Mouse (Mus musculus) testis, adult 2 months (tissue): ENCODE data around the gene Ccdc121.

Source experiments
- CTCF ChIP-seq: fragments of 200-500 bp; IDR thresholded peaks from 2 replicates; pipeline ENCODE4 v1.5.1; 2012; ENCODE audit warnings: low read depth, mild to moderate bottlenecking, inconsistent platforms, low read length, moderate library complexity; ENCODE audit not compliant: control insufficient read depth, insufficient read depth, insufficient replicate concordance
- POLR2A ChIP-seq: fragments of 200-500 bp; IDR thresholded peaks from 2 replicates; pipeline ENCODE4 v1.6.1; 2012; ENCODE audit warnings: low read depth, mild to moderate bottlenecking, inconsistent platforms, low read length, moderate library complexity; ENCODE audit not compliant: control insufficient read depth

DNA sequence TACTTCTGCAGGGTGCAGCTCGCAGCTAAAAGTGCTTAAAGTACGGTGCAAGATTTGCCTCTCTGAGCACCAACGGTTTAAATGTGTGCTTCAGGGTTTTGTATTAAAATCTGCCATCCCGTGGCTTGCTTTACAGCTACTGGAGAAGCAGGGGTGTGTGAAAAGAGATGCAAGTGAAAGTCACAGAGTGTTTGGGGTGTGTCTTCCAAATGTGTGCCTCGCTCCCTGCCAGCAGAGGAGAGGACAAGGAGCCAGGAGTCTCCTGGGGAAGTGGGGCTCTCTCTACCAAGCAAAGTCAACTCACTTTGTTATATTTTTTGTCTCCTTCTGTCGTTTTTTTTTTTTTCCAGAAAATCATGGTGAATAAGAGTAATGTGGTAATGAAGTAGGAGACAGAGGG is 34.7 kb downstream of the Ccdc121 start:
- TF ChIP-seq POLR2A (no peak), CTCF (no peak)
